In the genomic region with DNA sequence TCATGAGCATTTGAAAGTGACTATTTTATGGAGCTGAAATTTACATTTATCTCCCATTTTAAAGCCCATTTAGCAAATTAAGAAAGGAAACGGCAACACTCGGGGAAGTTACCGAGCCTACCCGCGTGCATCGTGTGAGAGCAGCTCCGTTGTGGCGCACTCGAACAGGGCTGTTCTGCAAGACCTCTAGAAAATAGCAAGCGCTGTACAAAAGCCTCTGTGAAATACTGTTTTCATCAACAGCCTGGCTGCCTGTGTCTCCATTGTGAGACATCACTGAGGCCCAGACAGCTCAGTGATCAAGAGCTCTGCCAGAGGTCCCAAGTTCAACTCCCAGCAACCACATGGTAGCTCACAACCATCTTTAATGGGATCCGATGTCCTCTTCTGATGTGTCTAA, we compare ENCODE assay signal across 13 mouse cellular contexts.
DNase-seq lines count a peak whose midpoint lies in the region; ATAC-seq and TF ChIP-seq lines count a peak whose summit lies in the region.
"Had no signal": no experiment of that assay in that cellular context is flagged by ENCODE, and none has a peak within 500 bp of the region (broad histone marks: within the 10 kb centered on the region; RNA-seq: fewer than 3 reads in every experiment).

No protein-coding gene starts in this region.

- intact Hi-C loops in heart, adult 2 months (cut with DNase I) = no loop called here

- TF ChIP-seq CTCF in heart, adult 2 months (IDR thresholded peaks at IDR 0.05) = no peak
- TF ChIP-seq CTCF in stomach, postnatal 0 days (IDR thresholded peaks at IDR 0.05; ENCODE audit: low read depth) = no peak

- TF ChIP-seq POLR2A in heart, adult 2 months (IDR thresholded peaks at IDR 0.05; ENCODE audit: insufficient read depth, low read depth, low read length) = no peak

- DNase-seq in heart, adult 2 months = no peak
- DNase-seq in midbrain, embryonic 10.5 days (ENCODE audit: low spot score) = no peak
- no peak for DNase-seq in midbrain, embryonic 14.5 days
- DNase-seq in stomach, postnatal 0 days (ENCODE audit: low spot score) = no peak
- no peak for DNase-seq in thymus, postnatal 14 days
- no peak for DNase-seq in frontal cortex, postnatal 36 days (ENCODE audit: low spot score in 2 of 2)
- DNase-seq: cerebellum, postnatal 25 days; heart, postnatal 4 days; lung, embryonic 14.5 days had no signal

- no peak overlapping the region for H3K4me3 ChIP-seq in heart, adult 2 months
- no peak overlapping the region for H3K4me3 ChIP-seq in heart, embryonic 11.5 days (ENCODE audit: low read depth, low read length)
- H3K4me3 ChIP-seq in midbrain, embryonic 10.5 days = no peak overlapping the region
- H3K4me3 ChIP-seq in midbrain, embryonic 14.5 days (replicated peaks; ENCODE audit: low read depth, low read length) = no peak overlapping the region
- no peak overlapping the region for H3K4me3 ChIP-seq in hindbrain, embryonic 15.5 days
- H3K4me3 ChIP-seq in stomach, postnatal 0 days (ENCODE audit: low read depth, low read length) = no peak overlapping the region
- H3K4me3 ChIP-seq: embryonic facial prominence, embryonic 13.5 days; limb, embryonic 13.5 days had no signal

- ATAC-seq in heart, embryonic 11.5 days (replicated peaks; ENCODE audit: insufficient number of reproducible peaks, low FRiP score, low TSS enrichment) = no peak
- no peak for ATAC-seq in midbrain, embryonic 14.5 days (ENCODE audit: low FRiP score, low TSS enrichment)
- peak; percentile 12; the same call in 1 of the 2 replicates for ATAC-seq in hindbrain, embryonic 15.5 days (ENCODE audit: low FRiP score, low read depth)
- ATAC-seq in stomach, postnatal 0 days (ENCODE audit: low FRiP score, low TSS enrichment) = no peak

- peaks cover 46% of the 10 kb centered on the region for H3K4me1 ChIP-seq in heart, adult 2 months (ENCODE audit: control insufficient read depth, insufficient read depth, low read length)
- peaks cover 64% of the 10 kb centered on the region for H3K4me1 ChIP-seq in heart, embryonic 11.5 days (ENCODE audit: control insufficient read depth, insufficient read depth, low read length)
- H3K4me1 ChIP-seq in midbrain, embryonic 10.5 days = peaks cover 61% of the 10 kb centered on the region
- peaks cover 37% of the 10 kb centered on the region for H3K4me1 ChIP-seq in midbrain, embryonic 14.5 days (ENCODE audit: control insufficient read depth, insufficient read depth, low read length)
- peaks cover 59% of the 10 kb centered on the region for H3K4me1 ChIP-seq in hindbrain, embryonic 15.5 days (replicated peaks)
- peaks cover 21% of the 10 kb centered on the region for H3K4me1 ChIP-seq in stomach, postnatal 0 days (replicated peaks; ENCODE audit: control insufficient read depth, insufficient read depth)

- no peaks in the 10 kb centered on the region for H3K9me3 ChIP-seq in heart, embryonic 11.5 days (replicated peaks; ENCODE audit: control insufficient read depth, low read length)
- no peaks in the 10 kb centered on the region for H3K9me3 ChIP-seq in midbrain, embryonic 10.5 days (replicated peaks)
- H3K9me3 ChIP-seq in midbrain, embryonic 14.5 days (ENCODE audit: control insufficient read depth, low read length) = no peaks in the 10 kb centered on the region
- H3K9me3 ChIP-seq in hindbrain, embryonic 15.5 days = no peaks in the 10 kb centered on the region
- H3K9me3 ChIP-seq in stomach, postnatal 0 days (ENCODE audit: control insufficient read depth, low read length) = no peaks in the 10 kb centered on the region
- H3K9me3 ChIP-seq: embryonic facial prominence, embryonic 13.5 days; limb, embryonic 13.5 days had no signal

- no peak overlapping the region for H3K4me2 ChIP-seq in heart, embryonic 11.5 days
- no peak overlapping the region for H3K4me2 ChIP-seq in midbrain, embryonic 14.5 days (ENCODE audit: low read length)
- no peak overlapping the region for H3K4me2 ChIP-seq in hindbrain, embryonic 15.5 days
- no peak overlapping the region for H3K4me2 ChIP-seq in stomach, postnatal 0 days (replicated peaks; ENCODE audit: low read depth)
- H3K4me2 ChIP-seq: embryonic facial prominence, embryonic 13.5 days; limb, embryonic 13.5 days; lung, embryonic 14.5 days had no signal

- 97% methylated on average over 11 of the region's 11 CpGs for WGBS in heart, adult 2 months
- 96% methylated on average over 11 of the region's 11 CpGs for WGBS in heart, embryonic 11.5 days (ENCODE audit: insufficient replicate concordance)
- 94% methylated on average over 11 of the region's 11 CpGs for WGBS in midbrain, embryonic 10.5 days
- 84% methylated on average over 11 of the region's 11 CpGs for WGBS in midbrain, embryonic 14.5 days
- WGBS in hindbrain, embryonic 15.5 days = 57% methylated on average over 11 of the region's 11 CpGs
- 89% methylated on average over 11 of the region's 11 CpGs for WGBS in stomach, postnatal 0 days

- H3K79me2 ChIP-seq in heart, adult 2 months (replicated peaks; ENCODE audit: control insufficient read depth, insufficient read depth, low read length) = no peaks in the 10 kb centered on the region

- TF ChIP-seq EP300 in heart, adult 2 months (IDR thresholded peaks at IDR 0.05; ENCODE audit: insufficient read depth, low read depth, low read length) = no peak
- no peak for TF ChIP-seq EP300 in stomach, postnatal 0 days (optimal IDR thresholded peaks at IDR 0.05)

- H3K27ac ChIP-seq in heart, adult 2 months = peak overlapping the region; percentile 87; the same call in 1 of the 2 replicates
- no peak overlapping the region for H3K27ac ChIP-seq in heart, embryonic 11.5 days (ENCODE audit: low read depth, low read length)
- H3K27ac ChIP-seq in midbrain, embryonic 10.5 days (replicated peaks) = peak overlapping the region; percentile 70; the same call in 1 of the 2 replicates
- no peak overlapping the region for H3K27ac ChIP-seq in midbrain, embryonic 14.5 days (replicated peaks; ENCODE audit: low read depth, low read length)
- H3K27ac ChIP-seq in hindbrain, embryonic 15.5 days (replicated peaks) = peak overlapping the region; percentile 66
- peak overlapping the region; percentile 56; the same call in 1 of the 2 replicates for H3K27ac ChIP-seq in stomach, postnatal 0 days (replicated peaks)
- H3K27ac ChIP-seq: embryonic facial prominence, embryonic 13.5 days; limb, embryonic 13.5 days had no signal

- no peak overlapping the region for H3K9ac ChIP-seq in heart, adult 2 months (ENCODE audit: low read depth, low read length)
- H3K9ac ChIP-seq in heart, embryonic 11.5 days (ENCODE audit: low read depth, low read length) = no peak overlapping the region
- no peak overlapping the region for H3K9ac ChIP-seq in midbrain, embryonic 14.5 days (replicated peaks; ENCODE audit: low read length)
- no peak overlapping the region for H3K9ac ChIP-seq in hindbrain, embryonic 15.5 days
- H3K9ac ChIP-seq in stomach, postnatal 0 days (ENCODE audit: low read length) = no peak overlapping the region
- H3K9ac ChIP-seq: embryonic facial prominence, embryonic 13.5 days; limb, embryonic 13.5 days; lung, embryonic 14.5 days had no signal

- no peaks in the 10 kb centered on the region for H3K27me3 ChIP-seq in heart, adult 2 months (ENCODE audit: control insufficient read depth, insufficient read depth, low read length)
- H3K27me3 ChIP-seq in heart, embryonic 11.5 days (ENCODE audit: control insufficient read depth, insufficient read depth, low read length) = no peaks in the 10 kb centered on the region
- H3K27me3 ChIP-seq in midbrain, embryonic 10.5 days (ENCODE audit: low read depth, poor library complexity, severe bottlenecking) = no peaks in the 10 kb centered on the region
- no peaks in the 10 kb centered on the region for H3K27me3 ChIP-seq in midbrain, embryonic 14.5 days (ENCODE audit: control insufficient read depth, insufficient read depth, low read length)
- no peaks in the 10 kb centered on the region for H3K27me3 ChIP-seq in hindbrain, embryonic 15.5 days
- H3K27me3 ChIP-seq in stomach, postnatal 0 days (ENCODE audit: control insufficient read depth, insufficient read depth, low read length) = no peaks in the 10 kb centered on the region
- H3K27me3 ChIP-seq: embryonic facial prominence, embryonic 13.5 days; limb, embryonic 13.5 days had no signal

- peaks cover 23% of the 10 kb centered on the region for H3K36me3 ChIP-seq in heart, adult 2 months (ENCODE audit: control insufficient read depth, insufficient read depth, low read length)
- no peaks in the 10 kb centered on the region for H3K36me3 ChIP-seq in heart, embryonic 11.5 days (ENCODE audit: control insufficient read depth, insufficient read depth, low read length)
- H3K36me3 ChIP-seq in midbrain, embryonic 10.5 days = peaks cover 71% of the 10 kb centered on the region
- no peaks in the 10 kb centered on the region for H3K36me3 ChIP-seq in midbrain, embryonic 14.5 days (ENCODE audit: control insufficient read depth, insufficient read depth, low read length)
- H3K36me3 ChIP-seq in hindbrain, embryonic 15.5 days = no peaks in the 10 kb centered on the region
- no peaks in the 10 kb centered on the region for H3K36me3 ChIP-seq in stomach, postnatal 0 days (ENCODE audit: control insufficient read depth, insufficient read depth, low read length)
- H3K36me3 ChIP-seq: embryonic facial prominence, embryonic 13.5 days had no signal

Comparison
In these comparisons a context has a peak if more than half of its experiments do, and no peak if none do; other contexts are left out.
1. H3K27ac ChIP-seq: peak in heart, adult 2 months (single experiment), midbrain, embryonic 10.5 days (single experiment), hindbrain, embryonic 15.5 days (single experiment) and stomach, postnatal 0 days (single experiment); none in heart, embryonic 11.5 days (single experiment) and midbrain, embryonic 14.5 days (single experiment).